Mouse (Mus musculus): ENCODE measurements around the gene Wapl.

GRCm38 (mm10) chr14:34626824-34627223, 46.9 kb upstream of the Wapl start:
- TF ChIP-seq CHD1 (IDR thresholded peaks at IDR 0.05; ENCODE audit: low read depth, low read length) (no peak), POLR2A (IDR thresholded peaks at IDR 0.05; ENCODE audit: low read depth, low read length) (no peak), E2F4 (IDR thresholded peaks at IDR 0.05; ENCODE audit: insufficient replicate concordance, low read depth, low read length) (no peak), CTCF (conservative IDR thresholded peaks at IDR 0.05 in 1 of 2, IDR thresholded peaks at IDR 0.05 in 1 of 2; ENCODE audit: low read depth in 2 of 2, low read length in 2 of 2) (no peak), KAT2A (IDR thresholded peaks at IDR 0.05; ENCODE audit: insufficient replicate concordance, low read length) (no peak), SIN3A (IDR thresholded peaks at IDR 0.05; ENCODE audit: low read length) (no peak)

All from CH12.LX (cell line).